ENCODE assay signal across 8 mouse cellular contexts in genomic region chr10:19934384-19935294, GRCm38 (mm10). TPM values are rescaled to one million over a fixed set of nuclear protein-coding genes. Genes with fewer than 3 reads are reported as not detected.
DNase-seq lines count a peak whose midpoint lies in the region; ATAC-seq and TF ChIP-seq lines count a peak whose summit lies in the region.

TSS of gene Map3k5 (plus strand) at chr10:19934472.

- no peaks in the 10 kb centered on the region for H3K36me3 ChIP-seq in intestine, embryonic 15.5 days
- no peaks in the 10 kb centered on the region for H3K36me3 ChIP-seq in limb, embryonic 13.5 days
- no peaks in the 10 kb centered on the region for H3K36me3 ChIP-seq in midbrain, embryonic 13.5 days
- H3K36me3 ChIP-seq in testis, adult 2 months (ENCODE audit: control insufficient read depth, insufficient read depth, low read length), result no peaks in the 10 kb centered on the region

- peak within 1 kb of the TSS; percentile 98 for H3K4me2 ChIP-seq in intestine, embryonic 15.5 days (replicated peaks)
- peak within 1 kb of the TSS; percentile 91 for H3K4me2 ChIP-seq in limb, embryonic 13.5 days (replicated peaks)
- peak within 1 kb of the TSS; percentile 75 for H3K4me2 ChIP-seq in midbrain, embryonic 13.5 days (replicated peaks)

- peak within 1 kb of the TSS; percentile 72 for H3K9ac ChIP-seq in intestine, embryonic 15.5 days
- H3K9ac ChIP-seq in limb, embryonic 13.5 days, result peak within 1 kb of the TSS; percentile 80
- peak within 1 kb of the TSS; percentile 71 for H3K9ac ChIP-seq in midbrain, embryonic 13.5 days (replicated peaks)

- intact Hi-C loops in gastrocnemius, adult 2 months (cut with DNase I), result loop anchor here (2.0 to 10.0 kb wide), 3 partner anchors 70 to 193 kb away; no protein-coding TSS in a partner anchor

- peak; percentile 57 for DNase-seq in ovary, postnatal 10 days (ENCODE audit: low spot score)
- no peak for DNase-seq in ovary, adult 18-20 months (ENCODE audit: low spot score)
- DNase-seq in cerebellum, postnatal 10 days, result peak; percentile 80 to 81
- peak; percentile 74 for DNase-seq in gastrocnemius, adult 2 months

- H3K4me3 ChIP-seq in gastrocnemius, adult 2 months, result peak within 1 kb of the TSS; percentile 97
- peak within 1 kb of the TSS; percentile 86 for H3K4me3 ChIP-seq in intestine, embryonic 15.5 days (replicated peaks)
- H3K4me3 ChIP-seq in limb, embryonic 13.5 days, result peak within 1 kb of the TSS; percentile 80
- H3K4me3 ChIP-seq in midbrain, embryonic 13.5 days (replicated peaks), result peak within 1 kb of the TSS; percentile 76
- H3K4me3 ChIP-seq in testis, adult 2 months (ENCODE audit: control insufficient read depth, low read depth, low read length), result peak within 1 kb of the TSS; percentile 88

- peak within 1 kb of the TSS; percentile 94 for H3K27ac ChIP-seq in gastrocnemius, adult 2 months
- H3K27ac ChIP-seq in intestine, embryonic 15.5 days, result peak within 1 kb of the TSS; percentile 87
- peak within 1 kb of the TSS; percentile 39 for H3K27ac ChIP-seq in limb, embryonic 13.5 days
- peak within 1 kb of the TSS; percentile 60 for H3K27ac ChIP-seq in midbrain, embryonic 13.5 days
- H3K27ac ChIP-seq in testis, adult 2 months (ENCODE audit: control insufficient read depth, insufficient read depth, low read depth, low read length), result peak within 1 kb of the TSS; percentile 75

- under 1% methylated on average over 81 of the region's 95 CpGs for WGBS in intestine, embryonic 15.5 days
- under 1% methylated on average over 73 of the region's 95 CpGs for WGBS in limb, embryonic 13.5 days
- WGBS in midbrain, embryonic 13.5 days, result under 1% methylated on average over 61 of the region's 95 CpGs

- no peaks in the 10 kb centered on the region for H3K9me3 ChIP-seq in intestine, embryonic 15.5 days
- no peaks in the 10 kb centered on the region for H3K9me3 ChIP-seq in limb, embryonic 13.5 days
- no peaks in the 10 kb centered on the region for H3K9me3 ChIP-seq in midbrain, embryonic 13.5 days

- TF ChIP-seq CTCF in gastrocnemius, adult 2 months (IDR thresholded peaks at IDR 0.05), result peak; percentile 40
- TF ChIP-seq CTCF in testis, adult 2 months (IDR thresholded peaks at IDR 0.05; ENCODE audit: control insufficient read depth, insufficient read depth, insufficient replicate concordance, low read depth, low read length), result no peak

- peak; percentile 79 for ATAC-seq in intestine, embryonic 15.5 days
- peak; percentile 66 for ATAC-seq in limb, embryonic 13.5 days (ENCODE audit: low FRiP score, low read depth)
- peak; percentile 88 for ATAC-seq in midbrain, embryonic 13.5 days

- 0 out of 2 replicates have a peak, but pooled peaks have one; percentile 18 for TF ChIP-seq POLR2A in testis, adult 2 months (IDR thresholded peaks at IDR 0.05; ENCODE audit: control insufficient read depth, low read depth, low read length)

- peaks cover 16% of the 10 kb centered on the region for H3K4me1 ChIP-seq in intestine, embryonic 15.5 days (replicated peaks)
- peaks cover 49% of the 10 kb centered on the region for H3K4me1 ChIP-seq in limb, embryonic 13.5 days
- H3K4me1 ChIP-seq in midbrain, embryonic 13.5 days (replicated peaks), result peaks cover 17% of the 10 kb centered on the region
- H3K4me1 ChIP-seq in testis, adult 2 months (ENCODE audit: control insufficient read depth, insufficient read depth, low read length), result peaks cover 10% of the 10 kb centered on the region

- H3K27me3 ChIP-seq in intestine, embryonic 15.5 days (replicated peaks), result no peaks in the 10 kb centered on the region
- H3K27me3 ChIP-seq in limb, embryonic 13.5 days, result peaks cover 18% of the 10 kb centered on the region; the same call in 1 of the 2 replicates
- peaks cover 56% of the 10 kb centered on the region for H3K27me3 ChIP-seq in midbrain, embryonic 13.5 days
- no peaks in the 10 kb centered on the region for H3K27me3 ChIP-seq in testis, adult 2 months (ENCODE audit: control insufficient read depth, insufficient read depth, low read length)

RNA-seq across cellular contexts. Expression of gene Map3k5, which starts in this region (rescaled TPM):
- 10 to 100 TPM in 1 of 2 experiments, 1 to 10 TPM in 1; 8.6 to 15.2 TPM for total RNA-seq in gastrocnemius, adult 2 months (2021)
- polyA plus RNA-seq in intestine, embryonic 15.5 days (2015; fragmentation: Nextera tagmentation; extraction: Ambion mirVana), result 1.9 and 2.4 TPM in 2 replicates
- 1.2 and 2.1 TPM in 2 replicates for polyA plus RNA-seq in limb, embryonic 13.5 days (2015; fragmentation: Nextera tagmentation; extraction: Ambion mirVana)
- 0.50 and 0.68 TPM in 2 replicates for polyA plus RNA-seq in midbrain, embryonic 13.5 days (2015; fragmentation: Nextera tagmentation; extraction: Ambion mirVana)
- polyA plus RNA-seq in testis, adult 2 months (2012; rRNA removed), result 0.93 and 1.0 TPM in 2 replicates

Comparison
In these comparisons a context has a peak if more than half of its experiments do, and no peak if none do; other contexts are left out.
1. Peak in ATAC-seq, H3K4me3 ChIP-seq, H3K27ac ChIP-seq, H3K9ac ChIP-seq and H3K4me2 ChIP-seq in midbrain, embryonic 13.5 days; RNA of the gene not detected or under 1 TPM.
2. H3K27ac ChIP-seq: peak in every context shown above with its lines; median percentile 94 in gastrocnemius, adult 2 months; 87 in intestine, embryonic 15.5 days; 75 in testis, adult 2 months; 60 in midbrain, embryonic 13.5 days; 39 in limb, embryonic 13.5 days.